Mouse (Mus musculus) CD4-positive helper T cell, adult 2 months (primary cell): Measurements from ENCODE around the gene Vamp2.
"Not testable (repeated sequence)": the region's sequence is repeated elsewhere in the genome, so short reads cannot be mapped to it uniquely, and the experiment has no call there.

Source experiments
- DNase-seq: peaks from one replicate; pipeline ENCODE4 v3.0.0-alpha.2; 2012; ENCODE audit warnings: low read depth, missing footprints, low spot score

Gene Vamp2

DNA sequence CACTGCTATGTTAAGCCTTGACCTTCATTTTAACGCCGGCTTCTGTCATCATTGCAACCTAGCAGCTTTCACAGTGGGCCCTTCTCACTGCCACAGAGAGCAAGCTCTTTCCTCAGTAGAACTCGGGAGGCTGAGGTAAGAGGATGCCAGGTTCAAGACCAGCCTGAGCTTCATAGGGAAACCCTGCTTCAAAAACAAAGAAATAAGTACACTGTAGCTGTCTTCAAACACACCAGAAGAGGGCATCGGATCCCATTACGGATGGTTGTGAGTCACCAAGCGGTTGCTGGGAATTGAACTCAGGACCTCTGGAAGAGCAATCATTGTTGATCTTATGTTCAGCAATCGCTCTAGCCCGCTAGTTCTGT lies 7.5 kb upstream of the Vamp2 start:
- DNase-seq, result no peak

DNA sequence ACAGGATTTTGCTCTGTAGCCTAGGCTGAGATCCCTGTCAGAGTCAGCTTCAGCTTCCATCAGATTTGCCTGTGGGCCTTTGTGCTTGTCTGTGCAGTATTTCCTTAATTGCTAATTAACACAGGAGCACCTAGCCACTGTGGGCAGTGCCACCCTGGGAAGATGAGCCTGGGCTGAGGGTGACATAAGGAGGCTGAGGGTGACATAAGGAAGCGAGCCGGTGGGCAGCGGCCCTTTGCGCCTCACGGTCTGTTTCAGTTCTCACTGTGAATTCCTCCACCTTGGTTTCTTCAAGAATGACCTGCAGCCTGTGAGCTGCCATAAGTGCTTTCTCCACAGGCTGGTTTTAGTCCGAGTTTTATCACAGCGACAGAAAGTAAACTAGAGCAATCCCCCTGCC lies 6.7 kb upstream of the Vamp2 start:
- no peak for DNase-seq

DNA sequence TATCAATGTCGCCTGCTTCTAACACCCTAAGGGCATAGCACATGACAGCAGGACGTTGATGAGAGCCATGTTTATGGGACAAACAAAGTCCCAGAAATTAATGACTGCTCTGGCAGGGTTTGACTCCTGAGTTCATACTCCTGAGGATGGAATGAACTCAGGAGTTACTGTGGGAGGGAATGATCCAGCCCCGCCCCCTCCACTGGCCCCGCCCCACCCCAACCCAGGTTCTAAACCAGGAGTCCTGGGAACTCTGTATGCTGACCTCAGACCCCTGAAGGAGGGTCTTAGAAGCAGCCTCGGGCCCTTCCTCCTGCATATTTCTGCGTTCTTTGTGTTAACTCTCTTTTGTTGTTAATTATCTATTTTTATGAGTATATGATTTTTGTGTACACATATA lies 2.7 kb upstream of the Vamp2 start:
- no peak for DNase-seq

GRCm38 (mm10) chr11:69086390-69086789 lies 1.9 kb upstream of the Vamp2 start:
- no peak for DNase-seq

- DNase-seq, result peak; percentile 2
Measured at GRCm38 (mm10) chr11:69087082-69087481, 1.2 kb upstream of the Vamp2 start.

DNA sequence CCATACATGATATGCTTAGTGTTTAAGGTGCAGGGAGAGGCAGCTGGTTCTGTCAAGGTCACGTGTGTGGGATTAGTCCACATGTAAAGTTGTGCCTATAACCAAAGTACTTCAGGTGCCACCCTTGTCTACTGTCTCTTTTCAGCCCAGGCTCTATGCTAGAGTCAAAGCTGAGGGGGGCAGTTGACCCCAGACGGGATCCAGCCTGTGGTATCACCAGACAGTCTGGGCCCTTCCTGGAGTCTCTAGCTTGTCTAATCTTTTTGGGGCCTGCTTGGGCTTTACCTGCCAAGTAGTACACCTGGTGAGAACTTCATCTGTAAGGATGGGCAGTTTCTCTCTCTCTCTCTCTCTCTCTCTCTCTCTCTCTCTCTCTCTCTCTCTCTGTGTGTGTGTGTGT lies 693 bp upstream of the Vamp2 start:
- peak; percentile 18 for DNase-seq

DNA sequence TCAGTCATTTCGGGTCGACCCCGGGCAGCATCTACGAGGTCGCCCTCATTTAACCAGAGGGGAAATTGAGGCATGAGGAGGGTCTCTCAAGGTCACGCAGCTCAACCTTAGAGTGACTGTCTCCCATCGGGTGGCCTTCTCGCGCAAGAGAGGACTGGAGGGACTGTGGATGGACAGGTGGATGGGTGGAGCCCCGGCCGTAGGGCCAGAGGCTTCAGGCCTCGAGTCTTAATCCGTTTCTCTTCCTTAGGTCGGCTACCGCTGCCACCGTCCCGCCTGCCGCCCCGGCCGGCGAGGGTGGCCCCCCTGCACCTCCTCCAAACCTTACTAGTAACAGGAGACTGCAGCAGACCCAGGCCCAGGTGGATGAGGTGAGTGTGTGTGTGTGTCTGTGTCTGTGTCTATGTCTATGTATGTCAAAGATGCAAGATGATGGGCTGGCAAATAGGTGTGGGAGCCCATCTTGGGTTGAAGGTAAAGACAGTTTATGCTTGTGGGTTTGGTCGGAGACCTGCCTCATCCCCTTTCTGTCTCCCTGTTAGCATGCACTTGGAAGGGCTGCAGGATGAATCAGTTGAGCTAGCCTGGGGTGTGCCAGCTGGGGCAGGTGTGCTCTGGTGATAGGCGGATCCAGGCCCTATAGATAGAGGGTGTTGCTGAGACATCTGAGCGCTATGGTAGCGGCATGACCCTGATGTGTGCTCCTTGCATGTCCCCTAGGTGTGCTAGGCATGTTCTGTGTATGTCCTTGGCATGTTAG lies 746 bp downstream of the Vamp2 start:
- peak; percentile 54 for DNase-seq

DNA sequence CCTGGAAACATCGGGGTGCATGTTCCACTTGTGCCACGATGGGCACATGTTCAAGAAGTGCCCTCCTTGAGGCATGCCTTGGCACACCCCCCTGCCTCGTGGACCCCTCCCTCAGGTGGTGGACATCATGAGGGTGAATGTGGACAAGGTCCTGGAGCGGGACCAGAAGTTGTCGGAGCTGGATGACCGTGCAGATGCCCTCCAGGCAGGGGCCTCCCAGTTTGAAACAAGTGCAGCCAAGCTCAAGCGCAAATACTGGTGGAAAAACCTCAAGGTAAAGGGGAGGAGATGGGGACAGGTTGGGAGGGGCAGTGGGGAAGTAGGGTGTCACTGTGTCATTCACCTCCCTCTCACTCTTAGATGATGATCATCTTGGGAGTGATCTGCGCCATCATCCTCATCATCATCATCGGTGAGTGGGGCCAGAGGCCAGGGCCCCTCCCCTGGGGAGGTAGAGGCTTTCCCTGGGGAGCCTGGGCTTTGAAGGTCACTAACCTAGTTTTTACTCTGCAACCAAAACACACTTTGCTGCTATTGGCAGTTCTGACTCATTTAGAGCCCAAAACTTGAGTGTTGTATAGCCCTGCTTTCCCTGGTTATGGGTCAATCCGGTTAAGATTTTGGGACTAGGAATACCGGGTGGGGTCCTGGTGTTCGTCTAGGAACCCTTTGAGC lies 1.5 kb downstream of the Vamp2 start:
- DNase-seq, result no peak

- no peak for DNase-seq
Measured at GRCm38 (mm10) chr11:69090367-69090766, 2.1 kb downstream of the Vamp2 start.

DNA sequence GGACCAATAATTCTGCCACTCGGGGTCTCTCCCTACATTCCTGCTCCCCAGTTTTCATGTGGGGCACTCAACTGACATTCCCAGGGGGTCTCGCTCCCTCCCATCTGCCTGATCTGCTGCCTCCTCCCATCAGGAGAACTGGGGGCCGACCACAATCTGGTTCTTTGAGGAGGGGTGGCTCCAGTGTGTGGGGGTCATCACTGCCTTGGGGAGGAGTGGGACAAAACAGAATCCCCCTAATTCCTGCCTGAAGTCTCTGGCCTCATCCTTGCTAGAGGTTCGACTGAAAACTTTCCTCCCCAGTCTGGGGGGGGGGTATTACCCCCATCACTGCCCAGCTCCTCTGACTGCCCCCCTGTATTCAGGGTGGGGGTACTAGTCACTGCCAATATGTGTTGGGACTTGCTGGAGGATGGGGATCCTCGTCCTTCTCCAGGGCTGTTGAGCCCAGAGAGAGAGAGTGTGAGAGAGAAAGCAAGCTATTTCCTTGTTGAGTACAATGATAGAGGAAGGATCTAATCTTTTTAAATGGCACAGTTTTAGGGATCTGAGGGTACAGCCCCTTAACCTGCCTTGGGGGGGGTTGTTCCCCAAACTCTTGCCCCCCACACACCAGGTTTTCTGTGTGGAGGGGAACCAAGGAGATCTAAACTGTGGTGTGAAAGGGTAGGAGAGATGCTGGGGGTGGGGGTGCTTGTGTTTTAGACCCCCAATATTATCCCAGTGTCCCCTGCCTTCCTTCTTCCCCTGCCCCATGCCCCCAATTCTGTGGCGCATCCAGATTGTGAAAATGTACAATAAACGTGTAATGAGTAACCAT lies 3.5 kb downstream of the Vamp2 start:
- no peak for DNase-seq

DNA sequence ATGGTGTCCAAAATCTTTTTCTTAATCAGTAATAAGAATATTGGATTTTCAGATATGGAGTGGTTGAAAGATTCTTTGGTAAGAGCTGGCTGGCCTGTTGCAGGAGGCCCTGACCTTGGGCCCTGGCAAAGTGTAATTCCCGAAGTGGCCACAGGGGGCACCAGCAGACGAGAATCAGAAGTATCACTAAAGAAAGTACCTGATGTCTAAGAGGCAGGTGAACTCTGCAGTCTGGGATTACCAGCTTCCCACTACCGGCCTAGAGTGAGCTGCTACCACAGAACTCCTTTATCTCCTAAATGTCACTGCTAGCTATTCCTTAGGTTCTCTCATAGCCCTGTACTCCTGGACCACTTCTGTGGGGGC lies 4.1 kb downstream of the Vamp2 start:
- DNase-seq, result peak; percentile 87

DNA sequence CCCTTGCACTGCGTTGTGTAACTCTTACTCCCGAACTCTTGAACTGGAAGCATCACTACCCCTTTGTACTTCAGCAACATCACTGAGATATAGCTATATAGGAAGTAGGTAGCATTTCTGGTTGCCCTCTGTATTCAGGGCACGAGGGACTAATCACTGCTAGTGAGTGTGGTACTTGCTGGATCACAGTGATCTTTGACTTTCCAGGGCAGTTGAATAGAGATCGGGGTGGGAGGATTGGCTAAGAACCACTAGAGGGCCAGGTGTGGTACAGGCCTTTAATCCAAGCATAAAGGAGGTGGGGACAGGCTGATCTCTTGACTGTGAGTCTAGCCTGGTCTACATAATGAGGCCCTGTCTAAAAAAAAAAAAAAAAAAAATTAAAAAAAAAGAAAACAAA lies 4.6 kb downstream of the Vamp2 start:
- peak; percentile 67 for DNase-seq

DNA sequence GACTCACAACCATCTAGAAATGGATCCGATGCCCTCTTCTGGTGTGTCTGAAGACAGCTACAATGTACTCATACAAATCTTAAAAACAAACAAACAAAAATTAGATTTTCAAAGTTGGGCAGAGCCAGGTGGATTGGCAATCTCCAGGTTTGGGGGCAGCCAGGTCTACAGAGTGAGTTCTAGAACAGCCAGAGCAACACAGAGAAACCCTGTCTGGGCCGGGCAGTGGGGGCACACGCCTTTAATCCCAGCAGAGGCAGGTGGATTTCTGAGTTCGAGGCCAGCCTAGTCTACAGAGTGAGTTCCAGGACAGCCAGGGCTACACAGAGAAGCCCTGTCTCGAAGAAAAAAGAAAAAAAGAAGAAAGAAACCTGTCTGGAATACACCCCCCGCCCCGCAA lies 5.6 kb downstream of the Vamp2 start:
- DNase-seq, result not testable (repeated sequence)

DNA sequence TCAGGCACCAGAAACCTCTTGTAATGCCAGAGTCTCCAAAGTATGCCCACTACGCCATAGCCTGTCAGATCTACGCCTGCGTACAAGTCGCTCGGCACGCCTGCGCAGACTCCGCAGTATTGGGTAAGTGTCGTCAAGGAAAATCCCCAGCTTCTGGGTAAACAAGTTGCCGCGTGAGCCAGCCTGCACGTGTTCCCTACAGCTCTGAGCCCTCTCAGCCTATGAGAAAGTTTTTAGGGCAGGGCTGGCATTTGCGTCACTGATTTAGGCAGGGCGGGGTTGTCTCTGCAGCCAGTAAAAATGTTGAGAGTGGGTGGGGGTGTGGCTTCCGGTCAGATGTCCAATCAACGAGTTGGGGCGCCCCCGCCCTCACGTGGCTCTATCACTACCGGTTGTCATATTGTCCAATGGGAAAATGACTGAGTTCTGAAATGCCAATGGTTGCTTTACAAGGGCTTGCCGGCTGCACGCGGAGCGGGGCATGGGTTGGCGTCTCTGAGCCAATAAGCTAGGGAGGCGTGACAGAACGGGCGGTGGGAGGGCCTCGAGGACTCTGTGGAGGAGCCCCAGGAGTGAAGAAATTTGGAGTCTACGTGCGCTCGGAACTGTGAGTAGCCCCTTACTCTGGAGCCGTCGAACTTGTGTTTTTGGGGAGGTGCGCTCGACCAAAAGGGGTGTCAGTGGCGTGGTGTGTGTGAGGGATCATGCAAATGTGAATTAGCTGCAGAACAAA lies 6.6 kb downstream of the Vamp2 start, which contains the start of gene Per1:
Gene Per1, plus strand, starts transcription at position 521 of the 733 bp plus-strand sequence.
- DNase-seq, result peak; percentile 100

- DNase-seq, result peak; percentile 84
Measured at GRCm38 (mm10) chr11:69095511-69096231, 7.4 kb downstream of the Vamp2 start.

DNA sequence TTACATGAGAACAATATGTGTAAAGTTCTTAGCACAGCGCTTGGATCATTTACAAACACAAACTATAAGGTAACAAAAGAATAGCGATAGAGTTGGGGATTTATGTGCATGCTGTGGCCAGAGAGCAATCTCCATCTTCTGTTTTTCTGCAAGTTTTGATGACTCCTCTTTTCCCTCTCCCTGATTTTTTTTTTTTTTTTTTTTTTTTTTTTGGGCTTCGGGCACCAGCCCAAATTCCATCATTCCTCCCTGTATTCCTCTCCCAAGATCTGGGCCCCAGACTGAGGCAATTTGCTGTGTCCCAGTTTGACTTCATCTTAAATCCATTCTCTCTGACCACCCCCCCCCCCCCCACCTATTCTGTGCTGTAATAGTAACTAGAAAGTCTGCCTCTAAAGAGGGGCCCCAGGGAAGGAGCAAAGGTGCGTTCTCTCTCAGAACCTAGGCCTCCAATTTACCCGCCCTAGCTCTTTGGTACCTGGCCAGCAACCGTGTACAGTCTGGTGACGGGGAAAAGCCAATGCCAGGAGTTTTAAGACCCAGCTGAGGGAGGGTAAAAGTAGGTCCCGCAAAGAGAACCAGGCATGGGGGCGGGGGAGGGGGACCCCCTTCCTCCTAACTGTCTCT lies 8.2 kb downstream of the Vamp2 start:
- no peak for DNase-seq

DNA sequence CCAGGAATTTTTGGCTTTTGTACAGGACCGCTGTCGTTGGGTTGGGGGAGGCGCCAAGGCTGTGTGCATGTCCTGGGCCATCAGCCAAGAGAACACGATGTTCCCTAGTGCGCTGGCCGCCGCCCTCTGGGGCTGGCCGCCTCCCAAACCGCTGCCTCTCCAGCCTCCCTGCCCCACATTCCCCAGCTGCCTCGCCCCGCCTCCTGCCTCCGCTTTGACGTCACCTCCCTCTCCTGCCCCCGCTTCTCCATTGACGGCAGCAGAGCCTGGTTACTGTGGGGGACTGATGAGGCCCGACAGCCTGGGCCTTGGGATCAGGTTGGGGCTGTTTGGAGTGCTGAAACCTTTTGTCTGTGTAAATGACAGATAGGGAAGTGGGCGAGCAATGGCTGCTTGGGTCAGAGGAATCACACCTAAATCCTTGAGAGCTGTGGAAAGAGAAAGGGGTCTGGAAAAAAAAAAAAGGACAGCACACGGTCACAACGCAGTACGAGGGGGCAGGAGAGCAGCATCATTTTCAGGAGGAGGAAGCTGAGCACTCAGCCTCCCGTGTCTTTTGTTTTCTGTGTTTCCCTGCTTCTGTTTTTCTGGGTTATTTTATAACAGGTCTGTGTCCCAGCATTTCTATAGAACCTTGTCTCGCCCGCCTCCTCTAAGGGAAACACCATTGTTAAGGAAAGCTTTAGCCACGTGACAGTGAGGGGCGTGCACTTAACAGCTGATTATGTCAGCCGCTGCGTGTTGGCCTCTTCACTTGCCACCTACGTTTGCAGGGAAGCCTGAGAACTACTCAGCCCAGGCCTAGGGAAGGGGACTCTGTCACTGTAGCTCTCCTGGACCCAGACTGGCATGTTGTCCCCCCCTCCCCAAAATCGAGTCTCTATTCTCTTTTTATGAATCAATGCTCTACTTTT lies 9.0 kb downstream of the Vamp2 start:
- peak; percentile 93 for DNase-seq

- DNase-seq, result peak; percentile 85
Measured at GRCm38 (mm10) chr11:69098039-69098761, 9.9 kb downstream of the Vamp2 start.

DNA sequence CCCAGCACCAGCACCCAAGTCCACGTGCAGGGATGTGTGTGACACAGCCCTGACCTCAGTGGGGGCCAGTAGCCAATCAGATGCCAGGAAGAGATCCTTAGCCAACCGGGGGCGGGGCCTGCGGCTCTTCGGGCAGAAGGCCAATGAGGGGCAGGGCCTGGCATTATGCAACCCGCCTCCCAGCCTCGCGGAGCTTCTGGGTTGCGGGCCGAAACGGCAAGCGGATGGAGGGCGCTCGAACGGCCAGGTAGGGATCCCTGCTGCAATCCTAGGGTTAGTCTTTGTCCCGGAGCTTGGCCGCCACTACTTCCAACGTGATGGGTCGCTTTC lies 10.4 kb downstream of the Vamp2 start:
- peak; percentile 97 for DNase-seq
